Mouse (Mus musculus): ENCODE data around the gene Zfp654. TPM values are rescaled to one million over a fixed set of nuclear protein-coding genes. Genes with fewer than 3 reads are reported as not detected.

Gene Zfp654
- total and polyA plus RNA-seq, 3 experiments, result 6.5 to 22.6 (median 7.1) TPM

DNA sequence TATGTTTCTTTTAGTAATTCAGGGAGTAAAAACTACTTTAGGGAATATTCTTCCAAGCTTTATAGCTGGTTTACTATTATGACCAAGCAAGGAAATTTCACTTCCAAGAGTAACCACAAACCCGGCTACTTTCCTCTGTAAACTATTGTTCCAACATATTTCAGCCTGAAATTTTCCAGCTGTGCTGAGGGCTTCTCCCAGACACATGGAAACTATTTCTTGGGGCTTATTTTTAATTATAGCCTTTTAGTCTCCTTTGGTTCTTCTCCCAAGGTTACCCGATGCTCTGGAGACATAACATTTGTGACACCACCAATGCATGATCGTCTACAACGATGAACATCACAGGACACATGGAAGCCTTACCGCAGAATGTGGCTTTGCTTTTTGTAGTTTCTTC lies 114.2 kb downstream of the Zfp654 start:
- in situ Hi-C loops (cut with MboI; ENCODE audit: low pct_ligation_motif_present, low pct_unique_long_range_greater_than_20kb, low sequenced_read_pairs), result no loop called here
- TF ChIP-seq MXI1 (IDR thresholded peaks at IDR 0.05; ENCODE audit: low read depth, low read length), result no peak
- TF ChIP-seq ZMIZ1 (IDR thresholded peaks at IDR 0.05; ENCODE audit: low read depth, low read length), result no peak
- no peak for TF ChIP-seq HCFC1 (IDR thresholded peaks at IDR 0.05; ENCODE audit: low read depth, low read length)
- TF ChIP-seq TCF12 (IDR thresholded peaks at IDR 0.05; ENCODE audit: low read depth, low read length), result no peak
- TF ChIP-seq JUN (IDR thresholded peaks at IDR 0.05; ENCODE audit: insufficient read depth, low read depth, low read length), result no peak
- TF ChIP-seq NRF1 (IDR thresholded peaks at IDR 0.05; ENCODE audit: low read depth, low read length), result no peak
- no peak for TF ChIP-seq ELF1 (IDR thresholded peaks at IDR 0.05; ENCODE audit: low read depth, low read length)
- no peaks in the 10 kb centered on the region for H3K36me3 ChIP-seq (replicated peaks in 1 of 2; ENCODE audit: control insufficient read depth in 1 of 2, insufficient read depth in 1 of 2, low read length in 1 of 2)
- no peak overlapping the region for H3K4me3 ChIP-seq (replicated peaks in 1 of 3; ENCODE audit: low read depth in 2 of 3, low read length in 2 of 3, poor library complexity in 1 of 3)
- no peak for DNase-seq (ENCODE audit: extremely low read depth)
- H3K27ac ChIP-seq (ENCODE audit: insufficient read depth, low read depth), result no peak overlapping the region
- H3K4me2 ChIP-seq (ENCODE audit: insufficient read depth, low read depth, poor library complexity, severe bottlenecking), result no peak overlapping the region
- H3K4me1 ChIP-seq (ENCODE audit: control insufficient read depth in 1 of 2, insufficient read depth in 2 of 2), result peaks cover 0 to 5% of the 10 kb centered on the region in 2 experiments; a peak in 1 of 4 replicates
- no peaks in the 10 kb centered on the region for H3K79me2 ChIP-seq (replicated peaks; ENCODE audit: control insufficient read depth, extremely low read depth, insufficient read depth, poor library complexity, severe bottlenecking)
- dilution Hi-C loops (cut with MboI; ENCODE audit: extremely low pct_ligation_motif_present, extremely low pct_unique_long_range_greater_than_20kb, low sequenced_read_pairs), result no loop called here
- no peak overlapping the region for H3K9ac ChIP-seq (ENCODE audit: insufficient read depth, low read depth)
- H3K9me3 ChIP-seq (replicated peaks; ENCODE audit: low read length), result no peaks in the 10 kb centered on the region
- no peaks in the 10 kb centered on the region for H3K27me3 ChIP-seq (replicated peaks)

Other genes starting within 250 kb of the Zfp654 start
- not detected in 2 replicates for gene Csnka2ip, start 249.2 kb downstream of the Zfp654 start, total RNA-seq (2012; rRNA removed)
- not detected in 2 replicates for gene Csnka2ip, start 249.2 kb downstream of the Zfp654 start, total RNA-seq (2014; rRNA removed)
- not detected in 2 replicates for gene Csnka2ip, start 249.2 kb downstream of the Zfp654 start, polyA plus RNA-seq (2012; ENCODE audit: insufficient read length, low read depth)
- gene 4930453N24Rik, start 80.5 kb downstream of the Zfp654 start, total RNA-seq (2012; rRNA removed), result 26.6 and 38.9 TPM in 2 replicates
- 62.0 and 68.6 TPM in 2 replicates for gene 4930453N24Rik, start 80.5 kb downstream of the Zfp654 start, total RNA-seq (2014; rRNA removed)
- gene 4930453N24Rik, start 80.5 kb downstream of the Zfp654 start, polyA plus RNA-seq (2012; ENCODE audit: insufficient read length, low read depth), result 40.7 and 48.4 TPM in 2 replicates
- gene Cggbp1, start 344 bp upstream of the Zfp654 start, total RNA-seq (2012; rRNA removed), result 38.5 and 42.1 TPM in 2 replicates
- 71.1 and 88.5 TPM in 2 replicates for gene Cggbp1, start 344 bp upstream of the Zfp654 start, total RNA-seq (2014; rRNA removed)
- 82.6 and 86.5 TPM in 2 replicates for gene Cggbp1, start 344 bp upstream of the Zfp654 start, polyA plus RNA-seq (2012; ENCODE audit: insufficient read length, low read depth)